ENCODE assay signal across 8 mouse cellular contexts in the genomic region with DNA sequence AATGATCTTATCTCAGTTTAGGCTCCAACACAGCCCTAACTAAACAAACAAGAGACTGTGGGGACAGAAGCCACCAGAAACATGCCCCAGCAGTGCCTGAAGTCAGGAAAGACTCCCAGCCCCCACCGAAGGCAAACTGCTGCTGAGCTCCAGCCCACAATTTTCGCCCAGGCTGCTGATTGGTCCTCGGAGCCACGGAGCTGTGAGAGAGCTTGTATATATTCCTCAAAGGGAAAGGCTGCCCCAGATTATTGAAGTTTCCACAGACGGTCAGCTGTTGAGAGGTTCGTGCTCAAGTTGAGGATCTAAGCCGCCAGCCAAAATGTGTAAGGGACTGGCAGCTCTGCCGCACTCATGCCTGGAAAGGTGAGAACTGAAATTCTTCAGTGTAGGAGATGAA. TPM values are rescaled to one million over a fixed set of nuclear protein-coding genes. Genes with fewer than 3 reads are reported as not detected.
DNase-seq lines count a peak whose midpoint lies in the region; ATAC-seq and TF ChIP-seq lines count a peak whose summit lies in the region.

Rgs5 (plus strand) TSS at position 246 of the 400 bp plus-strand sequence.

- intact Hi-C loops in heart, adult 2 months (cut with DNase I): loop anchor here (5.0 to 10.0 kb wide), 2 partner anchors 78 to 100 kb away; no protein-coding TSS in a partner anchor

- H3K4me1 ChIP-seq in embryonic facial prominence, embryonic 12.5 days: peaks cover 9% of the 10 kb centered on the region; the same call in 1 of the 2 replicates
- H3K4me1 ChIP-seq in heart, adult 2 months (ENCODE audit: control insufficient read depth, insufficient read depth, low read length): no peaks in the 10 kb centered on the region
- H3K4me1 ChIP-seq in kidney, adult 2 months (ENCODE audit: control insufficient read depth, insufficient read depth, low read length): peaks cover 5% of the 10 kb centered on the region; the same call in 1 of the 2 replicates
- peaks cover 9% of the 10 kb centered on the region; the same call in 1 of the 2 replicates for H3K4me1 ChIP-seq in limb, embryonic 15.5 days
- H3K4me1 ChIP-seq in neural tube, embryonic 11.5 days (ENCODE audit: control insufficient read depth, insufficient read depth, low read length): no peaks in the 10 kb centered on the region

- peak; percentile 9 for DNase-seq in ZHBTc4 (ENCODE audit: low read depth, low spot score)
- DNase-seq in heart, adult 2 months: peak; percentile 35 to 60
- DNase-seq in kidney, adult 2 months: peak; percentile 45
- peak; percentile 41 for DNase-seq in neural tube, embryonic 11.5 days (ENCODE audit: low spot score)
- no peak for DNase-seq in cerebellum, postnatal 14 days
- no peak for DNase-seq in Muller cell, postnatal 12 days (ENCODE audit: inconsistent ontology term)

- TF ChIP-seq CTCF in heart, adult 2 months (IDR thresholded peaks at IDR 0.05): no peak
- no peak for TF ChIP-seq CTCF in kidney, adult 2 months (conservative IDR thresholded peaks at IDR 0.05; ENCODE audit: insufficient read depth, insufficient read length, low read depth, low read length)

- H3K9ac ChIP-seq in embryonic facial prominence, embryonic 12.5 days: no peak within 1 kb of the TSS
- peak within 1 kb of the TSS; percentile 55 for H3K9ac ChIP-seq in heart, adult 2 months (ENCODE audit: low read depth, low read length)
- no peak within 1 kb of the TSS for H3K9ac ChIP-seq in limb, embryonic 15.5 days
- no peak within 1 kb of the TSS for H3K9ac ChIP-seq in neural tube, embryonic 11.5 days (ENCODE audit: low read length)

- WGBS in embryonic facial prominence, embryonic 12.5 days: 11% methylated on average over 8 of the region's 8 CpGs
- 3% methylated on average over 8 of the region's 8 CpGs for whole genome bisulfite sequencing in heart, adult 2 months
- 10% methylated on average over 8 of the region's 8 CpGs for WGBS in kidney, adult 2 months
- 3% methylated on average over 8 of the region's 8 CpGs for WGBS in limb, embryonic 15.5 days
- 29% methylated on average over 8 of the region's 8 CpGs for WGBS in neural tube, embryonic 11.5 days

- H3K27ac ChIP-seq in embryonic facial prominence, embryonic 12.5 days: no peak within 1 kb of the TSS
- peak within 1 kb of the TSS; percentile 49 for H3K27ac ChIP-seq in heart, adult 2 months
- H3K27ac ChIP-seq in kidney, adult 2 months (ENCODE audit: insufficient read depth, low read depth, low read length): no peak within 1 kb of the TSS
- H3K27ac ChIP-seq in limb, embryonic 15.5 days: no peak within 1 kb of the TSS
- no peak within 1 kb of the TSS for H3K27ac ChIP-seq in neural tube, embryonic 11.5 days (ENCODE audit: low read depth, low read length)

- H3K4me2 ChIP-seq in embryonic facial prominence, embryonic 12.5 days (replicated peaks): peak within 1 kb of the TSS; percentile 42
- H3K4me2 ChIP-seq in limb, embryonic 15.5 days: peak within 1 kb of the TSS; percentile 38
- H3K4me2 ChIP-seq in neural tube, embryonic 11.5 days (ENCODE audit: low read depth): no peak within 1 kb of the TSS

- no peaks in the 10 kb centered on the region for H3K79me2 ChIP-seq in heart, adult 2 months (replicated peaks; ENCODE audit: control insufficient read depth, insufficient read depth, low read length)

- H3K9me3 ChIP-seq in embryonic facial prominence, embryonic 12.5 days: no peaks in the 10 kb centered on the region
- H3K9me3 ChIP-seq in limb, embryonic 15.5 days: no peaks in the 10 kb centered on the region
- no peaks in the 10 kb centered on the region for H3K9me3 ChIP-seq in neural tube, embryonic 11.5 days (ENCODE audit: control insufficient read depth, low read length)

- TF ChIP-seq POLR2A in heart, adult 2 months (IDR thresholded peaks at IDR 0.05; ENCODE audit: insufficient read depth, low read depth, low read length): peak; percentile 74
- TF ChIP-seq POLR2A in kidney, adult 2 months (IDR thresholded peaks at IDR 0.05; ENCODE audit: low read depth, low read length): no peak

- H3K36me3 ChIP-seq in embryonic facial prominence, embryonic 12.5 days: no peaks in the 10 kb centered on the region
- no peaks in the 10 kb centered on the region for H3K36me3 ChIP-seq in heart, adult 2 months (ENCODE audit: control insufficient read depth, insufficient read depth, low read length)
- H3K36me3 ChIP-seq in kidney, adult 2 months (ENCODE audit: control insufficient read depth, insufficient read depth, low read length): no peaks in the 10 kb centered on the region
- no peaks in the 10 kb centered on the region for H3K36me3 ChIP-seq in limb, embryonic 15.5 days
- H3K36me3 ChIP-seq in neural tube, embryonic 11.5 days (ENCODE audit: control insufficient read depth, insufficient read depth, low read length): no peaks in the 10 kb centered on the region

- H3K27me3 ChIP-seq in embryonic facial prominence, embryonic 12.5 days: no peaks in the 10 kb centered on the region
- H3K27me3 ChIP-seq in heart, adult 2 months (ENCODE audit: control insufficient read depth, insufficient read depth, low read length): no peaks in the 10 kb centered on the region
- H3K27me3 ChIP-seq in kidney, adult 2 months (replicated peaks; ENCODE audit: control insufficient read depth, insufficient read depth, low read length): no peaks in the 10 kb centered on the region
- H3K27me3 ChIP-seq in limb, embryonic 15.5 days: no peaks in the 10 kb centered on the region
- H3K27me3 ChIP-seq in neural tube, embryonic 11.5 days (ENCODE audit: control insufficient read depth, insufficient read depth, low read length): no peaks in the 10 kb centered on the region

- TF ChIP-seq EP300 in heart, adult 2 months (IDR thresholded peaks at IDR 0.05; ENCODE audit: insufficient read depth, low read depth, low read length): no peak

- H3K4me3 ChIP-seq in embryonic facial prominence, embryonic 12.5 days: 0 out of 2 replicates have a peak within 1 kb of the TSS, but pooled peaks have one; percentile 3
- no peak within 1 kb of the TSS; the same call in 1 of the 2 replicates for H3K4me3 ChIP-seq in heart, adult 2 months
- H3K4me3 ChIP-seq in kidney, adult 2 months (ENCODE audit: insufficient read depth, low read depth, low read length): peak within 1 kb of the TSS; percentile 21; the same call in 1 of the 2 replicates
- H3K4me3 ChIP-seq in limb, embryonic 15.5 days: peak within 1 kb of the TSS; percentile 8; the same call in 1 of the 2 replicates
- no peak within 1 kb of the TSS for H3K4me3 ChIP-seq in neural tube, embryonic 11.5 days (ENCODE audit: low read depth, low read length)

- ATAC-seq in embryonic facial prominence, embryonic 12.5 days (ENCODE audit: insufficient number of reproducible peaks, insufficient read depth, low FRiP score, low TSS enrichment): no peak
- ATAC-seq in limb, embryonic 15.5 days (ENCODE audit: insufficient number of reproducible peaks, low FRiP score, low TSS enrichment, low read depth): no peak
- no peak for ATAC-seq in neural tube, embryonic 11.5 days (ENCODE audit: insufficient read depth, low FRiP score, low TSS enrichment)

RNA-seq across cellular contexts. Expression of gene Rgs5, which starts in this region (rescaled TPM):
- polyA plus RNA-seq in embryonic facial prominence, embryonic 12.5 days (2016; fragmentation: Nextera tagmentation; extraction: Ambion mirVana): 2.2 and 2.4 TPM in 2 replicates
- total RNA-seq in heart, adult 2 months (2021): 100 to 1,000 TPM; 286 to 305 TPM
- 123 and 217 TPM in 2 replicates for polyA plus RNA-seq in heart, adult 2 months (2012; rRNA removed)
- polyA plus RNA-seq in kidney, adult 2 months (2012; rRNA removed): 21.4 and 25.2 TPM in 2 replicates
- 9.6 and 12.3 TPM in 2 replicates for polyA plus RNA-seq in limb, embryonic 15.5 days (2015; fragmentation: Nextera tagmentation; extraction: Ambion mirVana)
- 10.2 TPM in 2 replicates for polyA plus RNA-seq in neural tube, embryonic 11.5 days (2014; fragmentation: Nextera tagmentation; extraction: Ambion mirVana)

Comparison
In these comparisons a context has a peak if more than half of its experiments do, and no peak if none do; other contexts are left out.
1. DNase-seq: peak in ZHBTc4 (single experiment), heart, adult 2 months (2 of 2), kidney, adult 2 months (single experiment) and neural tube, embryonic 11.5 days (single experiment); none in cerebellum, postnatal 14 days (0 of 2) and Muller cell, postnatal 12 days (single experiment).
2. H3K4me3 ChIP-seq: peak in embryonic facial prominence, embryonic 12.5 days (single experiment), kidney, adult 2 months (single experiment) and limb, embryonic 15.5 days (single experiment); none in heart, adult 2 months (single experiment) and neural tube, embryonic 11.5 days (single experiment).